Mouse (Mus musculus): ENCODE data around the gene 3110040M04Rik.
"Not testable (repeated sequence)": the region's sequence is repeated elsewhere in the genome, so short reads cannot be mapped to it uniquely, and the experiment has no call there.

DNA sequence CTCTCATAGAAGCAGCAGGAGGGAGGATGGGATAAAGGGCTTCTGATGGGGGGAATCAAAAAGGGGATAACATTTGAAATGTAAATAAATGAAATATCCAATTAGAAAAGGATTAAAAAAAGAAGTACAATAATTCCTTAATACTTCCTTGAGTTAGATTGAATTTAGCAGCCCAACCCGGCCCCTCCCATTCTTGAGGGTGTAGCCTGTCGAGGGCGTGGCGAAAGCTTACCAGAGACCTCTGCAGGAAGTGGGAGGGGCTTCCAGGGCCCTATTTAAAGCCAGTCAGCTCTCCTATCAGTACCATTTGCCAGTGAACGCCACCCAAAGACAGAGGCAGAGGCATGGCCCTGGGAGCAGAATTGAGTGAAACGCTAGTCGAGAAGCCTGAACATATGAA, 21.7 kb upstream of the 3110040M04Rik start, which contains the start of gene Gm47985:
- not testable (repeated sequence) for TF ChIP-seq MAFK (IDR thresholded peaks at IDR 0.05; ENCODE audit: insufficient read depth, low read depth, low read length); CHD2 (IDR thresholded peaks at IDR 0.05; ENCODE audit: low read depth, low read length); ZC3H11A (IDR thresholded peaks at IDR 0.05; ENCODE audit: borderline replicate concordance, low read depth, low read length); HCFC1 (IDR thresholded peaks at IDR 0.05; ENCODE audit: borderline replicate concordance, insufficient read depth, low read length)

All from ES-E14 (cell line).